Mouse (Mus musculus) hindbrain, embryonic 13.5 days (tissue): ENCODE results near the gene Hist1h4d. TPM values are rescaled to one million over a fixed set of nuclear protein-coding genes. Genes with fewer than 3 reads are reported as not detected.
"Not testable (repeated sequence)": the region's sequence is repeated elsewhere in the genome, so short reads cannot be mapped to it uniquely, and the experiment has no call there.

Experiments
- ATAC-seq: fragments of 200-750 bp; cut with Nextera tagmentation; 2 replicates; pipeline ENCODE4 v1.8.0; 2017; ENCODE audit warnings: moderate TSS enrichment; ENCODE audit not compliant: low FRiP score
- H3K27ac ChIP-seq: fragments of 300-500 bp; sonication (generic); 2 replicates; pipeline ENCODE4 v1.5.1; 2015; ENCODE audit warnings: inconsistent platforms, mild to moderate bottlenecking, moderate library complexity
- H3K27me3 ChIP-seq: fragments of 300-500 bp; sonication (generic); 2 replicates; pipeline ENCODE4 v1.6.1; 2015; ENCODE audit warnings: mild to moderate bottlenecking, inconsistent platforms
- H3K36me3 ChIP-seq: fragments of 300-500 bp; sonication (generic); 2 replicates; pipeline ENCODE4 v1.6.1; 2015; ENCODE audit warnings: mild to moderate bottlenecking, inconsistent platforms
- H3K4me1 ChIP-seq: fragments of 300-500 bp; sonication (generic); replicated peaks from 2 replicates; pipeline ENCODE4 v1.6.1; 2015; ENCODE audit warnings: inconsistent platforms
- H3K4me2 ChIP-seq: fragments of 300-500 bp; sonication (generic); 2 replicates; pipeline ENCODE4 v1.6.1; 2015; ENCODE audit warnings: inconsistent platforms, mild to moderate bottlenecking, moderate library complexity
- H3K4me3 ChIP-seq: fragments of 300-500 bp; sonication (generic); 2 replicates; pipeline ENCODE4 v1.5.1; 2015; ENCODE audit warnings: mild to moderate bottlenecking, inconsistent platforms
- H3K9ac ChIP-seq: fragments of 300-500 bp; sonication (generic); 2 replicates; pipeline ENCODE4 v1.6.1; 2015; ENCODE audit warnings: mild to moderate bottlenecking, inconsistent platforms
- H3K9me3 ChIP-seq: fragments of 300-500 bp; sonication (generic); 2 replicates; pipeline ENCODE4 v1.6.1; 2016; ENCODE audit warnings: inconsistent platforms
- whole genome bisulfite sequencing: fragments of 180-500 bp; shearing (Covaris S2); methylation state at CpG from one replicate; pipeline ENCODE4 v1.1.7; 2015; 5-methylcytosine and 5-hydroxymethylcytosine counted together
- polyA plus RNA-seq: library from polyadenylated mRNA; unstranded; fragments of >200 nt; fragmentation: Nextera tagmentation; extraction: Ambion mirVana; gene quantifications from 2 replicates; pipeline ENCODE4 v1.2.1, GENCODE M21; 2015

Hist1h4d gene
- polyA plus RNA-seq, 1 experiment from 2014 or later: 52.6 TPM

DNA sequence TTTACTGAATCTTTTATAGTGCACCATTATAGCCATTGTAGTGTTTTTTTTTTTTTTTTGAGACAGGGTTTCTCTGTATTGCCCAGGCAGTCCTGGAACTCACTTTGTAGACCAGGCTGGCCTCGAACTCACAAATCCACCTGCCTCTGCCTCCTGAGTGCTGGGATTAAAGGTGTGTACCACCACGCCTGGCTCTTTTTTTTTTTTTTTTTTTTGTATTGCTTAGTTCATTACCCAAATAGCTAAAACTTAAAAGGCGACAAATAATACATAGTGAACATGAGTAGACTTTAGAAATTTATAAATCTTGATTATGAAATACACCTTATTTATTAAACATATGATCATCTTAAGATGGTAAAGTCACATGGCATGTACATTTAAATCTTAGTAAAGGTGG is 39.9 kb upstream of the Hist1h4d start:
- no peak for ATAC-seq
- Histone ChIP-seq H3K4me3 (no peak overlapping the region), H3K9ac (no peak overlapping the region), H3K9me3 (no peaks in the 10 kb centered on the region), H3K4me2 (no peak overlapping the region), H3K4me1 (peaks cover 14% of the 10 kb centered on the region), H3K27me3 (no peaks in the 10 kb centered on the region), H3K27ac (no peak overlapping the region), H3K36me3 (no peaks in the 10 kb centered on the region)
- 97% methylated on average over 3 of the region's 3 CpGs for WGBS

DNA sequence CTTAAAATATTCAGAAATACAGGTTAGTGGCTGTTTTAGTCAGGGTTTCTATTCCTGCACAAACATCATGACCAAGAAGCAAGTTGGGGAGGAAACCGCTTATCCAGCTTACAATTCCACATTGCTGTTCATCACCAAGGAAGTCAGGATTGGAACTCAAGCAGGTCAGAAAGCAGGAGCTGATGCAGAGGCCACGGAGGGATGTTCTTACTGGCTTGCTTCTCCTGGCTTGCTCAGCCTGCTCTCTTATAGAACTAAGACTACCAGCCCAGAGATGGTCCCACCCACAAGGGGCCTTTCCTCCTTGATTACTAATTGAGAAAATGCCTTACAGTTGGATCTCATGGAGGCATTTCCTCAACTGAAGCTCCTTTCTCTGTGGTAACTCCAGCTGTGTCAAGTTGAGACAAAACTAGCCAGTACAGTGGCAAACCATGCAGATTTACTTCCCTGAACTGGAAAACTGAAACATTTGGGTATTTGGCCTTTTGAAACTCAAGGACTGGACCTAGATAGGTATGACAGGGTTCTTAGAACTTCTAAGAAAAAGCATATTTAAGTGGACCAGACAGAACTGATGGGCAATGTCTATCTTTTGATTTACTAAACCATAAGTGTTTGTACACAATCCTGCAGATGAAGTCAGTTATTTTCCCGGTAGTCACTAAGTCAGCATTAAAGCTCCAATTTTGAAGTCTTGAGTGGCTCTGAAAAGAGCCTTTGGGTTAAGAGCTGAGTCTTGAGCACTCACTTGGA is 39.0 kb upstream of the Hist1h4d start:
- H3K27me3 ChIP-seq, H3K9me3 ChIP-seq, H3K36me3 ChIP-seq, ATAC-seq, H3K4me1 ChIP-seq: not testable (repeated sequence)
- 0 out of 2 replicates have a peak overlapping the region, but pooled peaks have one; percentile 67 for H3K27ac ChIP-seq
- H3K9ac ChIP-seq: peak overlapping the region; percentile 67
- peak overlapping the region; percentile 46 for H3K4me3 ChIP-seq
- H3K4me2 ChIP-seq: peak overlapping the region; percentile 73
- WGBS: 6% methylated on average over 3 of the region's 3 CpGs

- not testable (repeated sequence) for H3K36me3 ChIP-seq, H3K9me3 ChIP-seq, H3K4me1 ChIP-seq, H3K27me3 ChIP-seq
- peak; percentile 89 for ATAC-seq
- Histone ChIP-seq H3K4me2 (peak within 1 kb of the TSS; percentile 73), H3K4me3 (peak within 1 kb of the TSS; percentile 49), H3K9ac (peak within 1 kb of the TSS; percentile 67), H3K27ac (peak within 1 kb of the TSS; percentile 79)
- WGBS: under 1% methylated on average over 40 of the region's 42 CpGs
These were observed 38.3 kb upstream of the Hist1h4d start, which contains the start of gene Hist1h2bh for GRCm38 (mm10) chr13:23542999-23543607. Hist1h2bh (minus strand) TSS chr13:23543392.

DNA sequence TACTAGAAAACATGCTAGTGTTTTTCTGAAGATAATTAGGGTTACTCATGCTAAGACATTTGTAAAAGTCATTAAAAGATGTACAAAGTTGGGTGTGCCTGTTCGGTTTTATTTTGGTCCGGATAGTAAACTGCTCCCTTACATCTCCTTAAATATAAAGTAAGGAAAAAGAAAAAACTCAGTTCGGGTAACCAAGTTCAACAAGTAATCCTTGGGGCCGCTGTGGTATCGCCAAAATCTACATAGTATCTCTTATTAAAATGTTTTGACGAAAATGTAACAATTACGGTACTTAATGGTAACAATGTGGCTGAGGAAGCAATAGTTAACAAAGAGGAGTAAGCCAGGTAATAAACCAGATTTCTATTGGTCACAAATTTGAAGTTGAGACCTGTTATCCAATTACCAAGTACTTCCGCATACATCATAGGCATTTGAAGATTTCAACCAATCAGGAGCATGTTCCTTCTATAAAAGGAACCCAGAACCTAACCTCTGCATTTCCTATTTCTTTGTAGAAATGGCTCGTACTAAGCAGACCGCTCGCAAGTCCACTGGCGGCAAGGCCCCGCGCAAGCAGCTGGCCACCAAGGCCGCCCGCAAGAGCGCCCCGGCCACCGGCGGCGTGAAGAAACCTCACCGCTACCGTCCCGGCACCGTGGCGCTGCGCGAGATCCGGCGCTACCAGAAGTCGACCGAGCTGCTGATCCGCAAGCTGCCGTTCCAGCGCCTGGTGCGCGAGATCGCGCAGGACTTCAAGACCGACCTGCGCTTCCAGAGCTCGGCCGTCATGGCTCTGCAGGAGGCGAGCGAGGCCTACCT is 37.2 kb upstream of the Hist1h4d start, which contains the start of gene Hist1h3f:
Hist1h3f (plus strand) TSS at position 88 of the 822 bp plus-strand sequence.
- Histone ChIP-seq H3K27ac (peak within 1 kb of the TSS; percentile 93), H3K4me3 (peak within 1 kb of the TSS; percentile 49), H3K36me3 (no peaks in the 10 kb centered on the region), H3K9ac (peak within 1 kb of the TSS; percentile 73), H3K4me1 (peaks cover 9% of the 10 kb centered on the region; the same call in 1 of the 2 replicates), H3K27me3 (no peaks in the 10 kb centered on the region), H3K9me3 (no peaks in the 10 kb centered on the region), H3K4me2 (peak within 1 kb of the TSS; percentile 73)
- peak; percentile 97 for ATAC-seq
- under 1% methylated on average over 28 of the region's 45 CpGs for WGBS

GRCm38 (mm10) chr13:23544787-23545120 is 36.6 kb upstream of the Hist1h4d start:
- peak overlapping the region; percentile 93 for H3K27ac ChIP-seq
- not testable (repeated sequence) for H3K4me1 ChIP-seq, H3K9me3 ChIP-seq, ATAC-seq, H3K27me3 ChIP-seq, H3K36me3 ChIP-seq
- H3K4me2 ChIP-seq: peak overlapping the region; percentile 68
- H3K9ac ChIP-seq: peak overlapping the region; percentile 73
- 0% methylated on average over 13 of the region's 14 CpGs for WGBS
- peak overlapping the region; percentile 49 for H3K4me3 ChIP-seq

DNA sequence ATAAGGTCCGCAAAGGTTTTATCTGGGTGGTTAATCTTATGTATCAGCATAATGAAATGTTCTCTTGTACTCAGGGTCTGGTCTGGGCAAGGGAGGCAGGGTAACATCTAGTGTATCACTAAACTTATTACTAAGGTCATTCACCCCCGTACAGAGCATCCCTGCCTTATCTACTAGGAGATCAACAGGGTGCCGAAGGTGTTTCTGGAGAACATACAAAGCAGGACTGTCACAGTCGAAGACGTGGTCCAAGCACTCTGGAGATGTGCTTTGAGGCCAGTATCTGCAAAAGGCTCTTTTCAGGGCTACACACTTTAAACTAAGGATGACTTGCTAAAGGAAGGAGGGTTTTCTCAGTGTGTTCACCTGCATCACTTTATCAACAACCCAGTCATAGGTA is 34.7 kb upstream of the Hist1h4d start:
- WGBS: 80% methylated on average over 5 of the region's 5 CpGs
- Histone ChIP-seq H3K27ac (no peak overlapping the region), H3K9ac (no peak overlapping the region), H3K27me3 (no peaks in the 10 kb centered on the region), H3K4me3 (no peak overlapping the region), H3K4me2 (no peak overlapping the region), H3K4me1 (peaks cover 16% of the 10 kb centered on the region), H3K9me3 (no peaks in the 10 kb centered on the region), H3K36me3 (no peaks in the 10 kb centered on the region)
- ATAC-seq: no peak

GRCm38 (mm10) chr13:23550761-23551145 is 30.6 kb upstream of the Hist1h4d start:
- H3K4me1 ChIP-seq: peaks cover 28% of the 10 kb centered on the region
- 7% methylated on average over 3 of the region's 3 CpGs for WGBS
- H3K4me3 ChIP-seq: peak overlapping the region; percentile 46
- ATAC-seq: no peak
- peak overlapping the region; percentile 64 for H3K4me2 ChIP-seq
- H3K27me3 ChIP-seq: no peaks in the 10 kb centered on the region
- H3K36me3 ChIP-seq: no peaks in the 10 kb centered on the region
- peak overlapping the region; percentile 69 for H3K9ac ChIP-seq
- peak overlapping the region; percentile 92 for H3K27ac ChIP-seq
- H3K9me3 ChIP-seq: no peaks in the 10 kb centered on the region

DNA sequence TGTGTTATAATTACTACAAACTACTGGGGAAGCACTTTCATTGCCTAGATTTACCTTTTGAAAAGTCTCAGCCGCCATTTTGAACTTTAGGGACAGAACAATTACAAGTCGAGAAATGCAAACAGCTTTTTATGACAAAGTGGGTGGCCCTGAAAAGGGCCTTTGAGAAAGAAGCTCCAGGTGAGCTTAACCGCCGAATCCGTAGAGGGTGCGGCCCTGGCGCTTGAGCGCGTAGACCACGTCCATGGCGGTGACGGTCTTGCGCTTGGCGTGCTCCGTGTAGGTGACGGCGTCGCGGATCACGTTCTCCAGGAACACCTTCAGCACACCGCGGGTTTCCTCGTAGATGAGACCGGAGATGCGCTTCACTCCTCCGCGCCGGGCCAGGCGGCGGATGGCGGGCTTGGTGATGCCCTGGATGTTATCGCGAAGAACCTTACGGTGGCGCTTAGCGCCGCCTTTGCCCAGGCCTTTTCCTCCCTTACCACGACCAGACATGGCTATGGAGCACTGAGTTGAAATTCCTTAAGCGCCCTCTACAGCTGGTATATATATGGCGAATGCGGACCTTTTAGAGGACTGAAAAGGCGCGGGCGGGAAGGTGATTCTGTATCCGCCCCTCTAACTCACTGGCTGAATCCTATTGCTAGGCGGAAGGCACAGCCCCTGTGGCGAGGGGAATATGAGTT is 30.1 kb upstream of the Hist1h4d start, which contains the start of gene Hist1h4f:
Hist1h4f (minus strand) TSS at position 503 of the 689 bp plus-strand sequence.
- not testable (repeated sequence) for H3K27me3 ChIP-seq, H3K9me3 ChIP-seq, H3K36me3 ChIP-seq
- H3K27ac ChIP-seq: peak within 1 kb of the TSS; percentile 92
- H3K4me3 ChIP-seq: peak within 1 kb of the TSS; percentile 46
- ATAC-seq: peak; percentile 92
- peak within 1 kb of the TSS; percentile 69 for H3K9ac ChIP-seq
- peak within 1 kb of the TSS; percentile 64 for H3K4me2 ChIP-seq
- peaks cover 28% of the 10 kb centered on the region for H3K4me1 ChIP-seq
- under 1% methylated on average over 47 of the region's 47 CpGs for WGBS

GRCm38 (mm10) chr13:23551931-23552914 is 29.2 kb upstream of the Hist1h4d start:
- Histone ChIP-seq H3K27me3 (no peaks in the 10 kb centered on the region), H3K36me3 (no peaks in the 10 kb centered on the region), H3K27ac (peak overlapping the region; percentile 92), H3K9ac (peak overlapping the region; percentile 69; the same call in 1 of the 2 replicates), H3K4me1 (peaks cover 32% of the 10 kb centered on the region), H3K9me3 (no peaks in the 10 kb centered on the region), H3K4me3 (peak overlapping the region; percentile 46), H3K4me2 (peak overlapping the region; percentile 64)
- 53% methylated on average over 8 of the region's 8 CpGs for WGBS
- no peak for ATAC-seq

GRCm38 (mm10) chr13:23552962-23553361 is 28.4 kb upstream of the Hist1h4d start, which contains the start of gene Hist1h1d:
Hist1h1d (plus strand) TSS chr13:23553262.
- peak within 1 kb of the TSS; percentile 93 for H3K27ac ChIP-seq
- H3K9ac ChIP-seq: no peak within 1 kb of the TSS
- no peaks in the 10 kb centered on the region for H3K36me3 ChIP-seq
- H3K27me3 ChIP-seq: no peaks in the 10 kb centered on the region
- ATAC-seq: no peak
- no peaks in the 10 kb centered on the region for H3K9me3 ChIP-seq
- H3K4me3 ChIP-seq: no peak within 1 kb of the TSS
- H3K4me2 ChIP-seq: peak within 1 kb of the TSS; percentile 64
- H3K4me1 ChIP-seq: peaks cover 32% of the 10 kb centered on the region

DNA sequence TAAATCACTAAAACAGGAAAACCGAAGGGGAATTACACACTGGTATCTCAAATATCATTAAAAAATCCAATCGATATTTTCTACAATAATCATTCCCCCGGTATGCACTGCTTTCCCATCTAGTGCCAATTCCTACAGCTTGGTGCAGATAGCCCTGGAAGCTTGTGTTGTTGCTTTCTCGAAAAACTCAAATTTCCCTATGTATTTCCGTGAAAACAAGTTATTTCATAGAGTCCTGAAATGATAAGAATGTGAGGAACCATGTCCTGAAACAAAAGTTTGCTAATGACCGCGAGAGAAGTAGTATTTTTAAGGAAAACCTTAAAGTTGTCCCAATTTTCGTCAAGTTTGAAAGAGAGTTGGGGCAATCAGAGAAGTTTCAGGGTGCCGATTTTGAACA is 27.0 kb upstream of the Hist1h4d start:
- no peaks in the 10 kb centered on the region for H3K27me3 ChIP-seq
- no peaks in the 10 kb centered on the region for H3K36me3 ChIP-seq
- peak overlapping the region; percentile 80 for H3K9ac ChIP-seq
- peak overlapping the region; percentile 93; the same call in 1 of the 2 replicates for H3K27ac ChIP-seq
- peak overlapping the region; percentile 53 for H3K4me3 ChIP-seq
- WGBS: 22% methylated on average over 9 of the region's 9 CpGs
- peaks cover 32% of the 10 kb centered on the region for H3K4me1 ChIP-seq
- peak overlapping the region; percentile 99 for H3K4me2 ChIP-seq
- no peak for ATAC-seq
- H3K9me3 ChIP-seq: no peaks in the 10 kb centered on the region
